Mouse (Mus musculus): Measurements from ENCODE around the gene Gm39115.
"Not testable (repeated sequence)": the region's sequence is repeated elsewhere in the genome, so short reads cannot be mapped to it uniquely, and the experiment has no call there.

Gene Gm39115

GRCm38 (mm10) chr7:142135934-142136333 is at the start of gene Gm39115:
Gene Gm39115, minus strand, starts transcription at chr7:142136034.
- in situ Hi-C loops (cut with MboI; ENCODE audit: low pct_unique_long_range_greater_than_20kb in 1 of 2, low sequenced_read_pairs in 2 of 2, unreplicated experiment in 1 of 2): not testable (repeated sequence)

GRCm38 (mm10) chr7:142181021-142181420 is 45.2 kb upstream of the Gm39115 start:
- in situ Hi-C loops (cut with MboI; ENCODE audit: low pct_unique_long_range_greater_than_20kb in 1 of 2, low sequenced_read_pairs in 2 of 2, unreplicated experiment in 1 of 2): no loop called here

GRCm38 (mm10) chr7:142178685-142179084 is 42.9 kb upstream of the Gm39115 start:
- in situ Hi-C loops (cut with MboI; ENCODE audit: low pct_unique_long_range_greater_than_20kb in 1 of 2, low sequenced_read_pairs in 2 of 2, unreplicated experiment in 1 of 2): no loop called here

- in situ Hi-C loops (cut with MboI; ENCODE audit: low pct_unique_long_range_greater_than_20kb in 1 of 2, low sequenced_read_pairs in 2 of 2, unreplicated experiment in 1 of 2): not testable (repeated sequence)
Observed at GRCm38 (mm10) chr7:142175905-142176304, 40.1 kb upstream of the Gm39115 start, which contains the start of gene Krtap5-2. Gene Krtap5-2, minus strand, starts transcription at chr7:142176005.

- in situ Hi-C loops (cut with MboI; ENCODE audit: low pct_unique_long_range_greater_than_20kb in 1 of 2, low sequenced_read_pairs in 2 of 2, unreplicated experiment in 1 of 2): no loop called here
Observed at GRCm38 (mm10) chr7:142169836-142170235, 34.0 kb upstream of the Gm39115 start.

- in situ Hi-C loops (cut with MboI; ENCODE audit: low pct_unique_long_range_greater_than_20kb in 1 of 2, low sequenced_read_pairs in 2 of 2, unreplicated experiment in 1 of 2): not testable (repeated sequence)
Observed at GRCm38 (mm10) chr7:142165639-142166038, 29.8 kb upstream of the Gm39115 start, which contains the start of gene Gm4553. Gene Gm4553, minus strand, starts transcription at chr7:142165739.

- in situ Hi-C loops (cut with MboI; ENCODE audit: low pct_unique_long_range_greater_than_20kb in 1 of 2, low sequenced_read_pairs in 2 of 2, unreplicated experiment in 1 of 2): no loop called here
Observed at GRCm38 (mm10) chr7:142159366-142159765, 23.5 kb upstream of the Gm39115 start.

GRCm38 (mm10) chr7:142157013-142157412 is 21.2 kb upstream of the Gm39115 start, which contains the start of gene Gm29735:
Gene Gm29735, minus strand, starts transcription at chr7:142157113.
- in situ Hi-C loops (cut with MboI; ENCODE audit: low pct_unique_long_range_greater_than_20kb in 1 of 2, low sequenced_read_pairs in 2 of 2, unreplicated experiment in 1 of 2): not testable (repeated sequence)

- in situ Hi-C loops (cut with MboI; ENCODE audit: low pct_unique_long_range_greater_than_20kb in 1 of 2, low sequenced_read_pairs in 2 of 2, unreplicated experiment in 1 of 2): no loop called here
Observed at GRCm38 (mm10) chr7:142155308-142155707, 19.5 kb upstream of the Gm39115 start.

GRCm38 (mm10) chr7:142152191-142152590 is 16.4 kb upstream of the Gm39115 start:
- in situ Hi-C loops (cut with MboI; ENCODE audit: low pct_unique_long_range_greater_than_20kb in 1 of 2, low sequenced_read_pairs in 2 of 2, unreplicated experiment in 1 of 2): no loop called here

- in situ Hi-C loops (cut with MboI; ENCODE audit: low pct_unique_long_range_greater_than_20kb in 1 of 2, low sequenced_read_pairs in 2 of 2, unreplicated experiment in 1 of 2): loop anchor here (5.0 to 10.0 kb wide), 2 partner anchors 96 to 99 kb away; partner anchors contain the start of gene Gm40460 (in 1 of the 2)
Observed at GRCm38 (mm10) chr7:142148633-142149032, 12.8 kb upstream of the Gm39115 start.

GRCm38 (mm10) chr7:142146033-142146432 is 10.2 kb upstream of the Gm39115 start:
- in situ Hi-C loops (cut with MboI; ENCODE audit: low pct_unique_long_range_greater_than_20kb in 1 of 2, low sequenced_read_pairs in 2 of 2, unreplicated experiment in 1 of 2): loop anchor here (5.0 to 10.0 kb wide), 2 partner anchors 99 to 101 kb away; partner anchors contain the start of gene Gm40460 (in 1 of the 2)

GRCm38 (mm10) chr7:142145413-142145940 is 9.6 kb upstream of the Gm39115 start:
- in situ Hi-C loops (cut with MboI; ENCODE audit: low pct_unique_long_range_greater_than_20kb in 1 of 2, low sequenced_read_pairs in 2 of 2, unreplicated experiment in 1 of 2): loop anchor here (5.0 to 10.0 kb wide), 2 partner anchors 99 to 102 kb away; partner anchors contain the start of gene Gm40460 (in 1 of the 2)

GRCm38 (mm10) chr7:142144507-142144906 is 8.7 kb upstream of the Gm39115 start, which contains the start of gene Gm45337:
Gene Gm45337, minus strand, starts transcription at chr7:142144607.
- in situ Hi-C loops (cut with MboI; ENCODE audit: low pct_unique_long_range_greater_than_20kb in 1 of 2, low sequenced_read_pairs in 2 of 2, unreplicated experiment in 1 of 2): loop anchor here in 1 of 2 experiments (10.0 kb wide), 1 partner anchor 100 kb away; the partner anchor contains the start of gene Gm40460

- in situ Hi-C loops (cut with MboI; ENCODE audit: low pct_unique_long_range_greater_than_20kb in 1 of 2, low sequenced_read_pairs in 2 of 2, unreplicated experiment in 1 of 2): loop anchor here in 1 of 2 experiments (10.0 kb wide), 1 partner anchor 101 kb away; the partner anchor contains the start of gene Gm40460
Observed at GRCm38 (mm10) chr7:142143506-142144010, 7.7 kb upstream of the Gm39115 start.

- in situ Hi-C loops (cut with MboI; ENCODE audit: low pct_unique_long_range_greater_than_20kb in 1 of 2, low sequenced_read_pairs in 2 of 2, unreplicated experiment in 1 of 2): loop anchor here in 1 of 2 experiments (10.0 kb wide), 1 partner anchor 104 kb away; the partner anchor contains the start of gene Gm40460
Observed at GRCm38 (mm10) chr7:142140696-142141095, 4.9 kb upstream of the Gm39115 start.

- in situ Hi-C loops (cut with MboI; ENCODE audit: low pct_unique_long_range_greater_than_20kb in 1 of 2, low sequenced_read_pairs in 2 of 2, unreplicated experiment in 1 of 2): no loop called here
Observed at GRCm38 (mm10) chr7:142134206-142134995, 1.4 kb downstream of the Gm39115 start.

- in situ Hi-C loops (cut with MboI; ENCODE audit: low pct_unique_long_range_greater_than_20kb in 1 of 2, low sequenced_read_pairs in 2 of 2, unreplicated experiment in 1 of 2): no loop called here
Observed at GRCm38 (mm10) chr7:142128843-142129242, 7.0 kb downstream of the Gm39115 start.

- in situ Hi-C loops (cut with MboI; ENCODE audit: low pct_unique_long_range_greater_than_20kb in 1 of 2, low sequenced_read_pairs in 2 of 2, unreplicated experiment in 1 of 2): not testable (repeated sequence)
Observed at GRCm38 (mm10) chr7:142120629-142121028, 15.2 kb downstream of the Gm39115 start, which contains the start of gene Gm45618. Gene Gm45618, minus strand, starts transcription at chr7:142120729.

Data from mouse embryonic stem cell (cell line).